Mouse (Mus musculus): Measurements from ENCODE around the gene Ccdc106.

DNA sequence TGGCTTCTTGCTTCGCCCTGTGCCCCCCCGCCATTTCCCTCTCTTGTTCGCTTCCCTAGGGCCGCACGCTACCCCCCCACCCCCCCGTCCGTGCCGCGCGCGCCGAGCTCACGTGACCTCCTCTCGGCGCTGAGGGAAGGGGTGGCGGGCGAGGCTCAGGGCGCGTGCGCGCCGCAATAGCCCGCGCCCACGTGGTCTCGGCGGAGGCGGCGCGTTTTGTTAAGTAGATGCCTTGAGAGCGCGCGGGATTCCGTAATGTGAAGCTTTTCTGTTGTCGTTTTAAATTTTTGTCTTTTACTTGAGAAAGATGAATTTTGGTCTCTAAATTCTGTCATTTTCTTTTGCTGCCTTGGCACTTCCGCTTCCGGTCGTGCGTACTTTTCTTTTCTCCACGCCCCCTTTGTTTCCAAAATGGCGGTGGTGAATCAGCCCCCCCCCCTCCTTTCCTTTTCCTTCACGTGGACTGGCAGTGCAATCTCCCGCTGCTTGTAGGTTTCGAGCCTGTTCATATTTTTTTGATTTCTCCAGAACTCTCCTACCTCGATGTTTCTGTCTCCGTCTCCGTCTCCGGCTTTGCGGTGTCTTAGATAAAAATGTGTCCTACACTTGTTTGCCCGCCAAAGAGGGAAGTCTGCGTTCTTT is 42.1 kb downstream of the Ccdc106 start:
- TF ChIP-seq CEBPB (IDR thresholded peaks at IDR 0.05; ENCODE audit: low read depth) (no peak), CTCF (IDR thresholded peaks at IDR 0.05; ENCODE audit: control insufficient read depth, insufficient read depth, insufficient read length) (no peak), MAX (IDR thresholded peaks at IDR 0.05) (no peak)
